Mouse (Mus musculus) ES-Bruce4 (cell line): ENCODE data around the gene Fbxo28.

Experiments used
- CTCF ChIP-seq: IDR thresholded peaks from one replicate; pipeline ENCODE4 v1.8.1; 2011; ENCODE audit warnings: low read depth, low read length
- EP300 ChIP-seq: IDR thresholded peaks from 2 replicates; pipeline ENCODE4 v1.6.1; 2011; ENCODE audit warnings: low read depth, low read length; ENCODE audit not compliant: insufficient read depth
- POLR2A ChIP-seq: IDR thresholded peaks from one replicate; pipeline ENCODE4 v1.8.1; 2011; ENCODE audit warnings: low read length; ENCODE audit not compliant: insufficient read depth

DNA sequence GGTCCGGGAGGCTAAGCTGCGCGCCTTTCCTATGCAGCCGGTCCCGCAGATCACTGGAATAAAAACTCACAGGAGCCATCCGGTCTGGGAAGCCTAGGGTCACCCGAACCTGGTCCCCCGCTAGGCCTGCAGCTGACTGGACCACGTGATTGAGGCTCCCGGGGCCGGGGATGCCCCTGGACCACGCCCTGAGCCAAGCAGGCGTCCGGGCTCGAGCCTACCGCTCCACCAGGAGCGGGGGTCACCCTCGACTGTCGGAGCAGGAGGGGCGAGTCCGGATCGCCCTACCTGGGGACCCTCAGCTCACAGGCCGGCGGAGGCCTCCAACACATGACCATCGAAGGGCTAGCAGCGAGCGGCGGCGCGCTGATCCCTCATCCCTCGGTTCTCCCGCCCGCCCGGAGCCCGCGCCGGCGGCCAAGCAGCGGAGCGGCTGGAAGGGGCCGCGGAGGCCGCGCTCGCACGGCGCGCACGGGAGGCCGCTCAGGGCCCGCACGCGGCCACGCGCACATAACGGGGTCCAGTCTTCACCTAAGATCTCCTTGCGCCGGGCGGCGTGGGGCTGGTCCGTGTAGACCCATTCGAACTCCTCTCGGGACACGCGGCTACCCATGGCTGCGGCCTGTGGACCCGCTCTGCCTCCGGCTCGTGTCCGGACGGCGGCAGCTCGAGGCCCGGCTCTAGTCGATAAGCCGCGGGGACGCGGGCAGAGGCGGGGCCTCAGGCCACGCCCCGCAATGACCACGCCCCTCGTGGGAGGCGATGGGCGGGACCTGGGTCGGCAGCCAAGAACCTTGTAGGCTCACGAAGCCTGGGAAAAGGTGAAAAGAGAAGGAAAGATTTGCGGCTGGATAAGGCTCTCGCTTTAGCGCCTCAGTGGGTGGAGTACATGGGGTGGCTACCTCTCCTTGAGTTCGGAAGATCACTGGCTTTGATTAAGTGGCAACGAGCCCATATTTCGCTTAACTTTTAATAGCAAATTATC, 59.0 kb downstream of the Fbxo28 start, which contains the start of gene Degs1:
- no peak for TF ChIP-seq CTCF
- peak; percentile 92 for TF ChIP-seq POLR2A
- TF ChIP-seq EP300: peak; percentile 61; the same call in 1 of the 2 replicates
